ENCODE assay signal across 11 mouse cellular contexts in the genomic region with DNA sequence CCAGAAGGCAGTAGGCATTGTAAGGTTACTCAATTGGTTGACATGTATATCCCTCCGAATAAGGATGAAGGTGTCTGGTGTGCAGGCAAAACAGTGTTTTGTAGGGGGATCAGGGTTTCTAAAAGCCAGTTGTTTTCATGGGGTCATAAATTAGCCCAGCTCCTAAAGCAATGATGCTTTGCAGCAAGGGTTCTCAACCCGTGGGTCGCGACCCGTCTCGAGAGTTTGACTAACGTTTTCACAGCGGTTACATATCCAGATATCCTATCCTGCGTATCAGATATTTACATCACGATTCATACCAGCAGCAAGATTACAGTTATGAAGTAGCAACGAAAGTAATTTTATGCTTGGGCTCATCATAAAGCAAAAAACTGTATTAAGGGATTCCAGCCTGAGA. TPM values are rescaled to one million over a fixed set of nuclear protein-coding genes. Genes with fewer than 3 reads are reported as not detected.
A peak's percentile ranks its signal among the peaks of the same experiment; 100 is the strongest.
DNase-seq lines count a peak whose midpoint lies in the region; ATAC-seq and TF ChIP-seq lines count a peak whose summit lies in the region.
"Had no signal": no experiment of that assay in that cellular context is flagged by ENCODE, and none has a peak within 500 bp of the region (broad histone marks: within the 10 kb centered on the region; RNA-seq: fewer than 3 reads in every experiment).

No protein-coding gene starts in this region.

- DNase-seq in forebrain, postnatal 0 days = no peak
- peak; percentile 24 for DNase-seq in kidney, postnatal 0 days (ENCODE audit: low spot score)
- no peak for DNase-seq in kidney, adult 18-20 months
- no peak for DNase-seq in stomach, postnatal 0 days (ENCODE audit: low spot score)
- no peak for DNase-seq in thymus, postnatal 25 days
- DNase-seq in cerebellum, postnatal 36 days = no peak
- DNase-seq: cerebellum, adult 11-12 months; kidney, adult 8-10 months; liver, embryonic 13.5 days had no signal

- H3K9me3 ChIP-seq in forebrain, postnatal 0 days (ENCODE audit: low read length) = no peaks in the 10 kb centered on the region
- H3K9me3 ChIP-seq in forebrain, embryonic 15.5 days = no peaks in the 10 kb centered on the region
- no peaks in the 10 kb centered on the region for H3K9me3 ChIP-seq in kidney, postnatal 0 days (replicated peaks; ENCODE audit: low read length)
- no peaks in the 10 kb centered on the region for H3K9me3 ChIP-seq in stomach, embryonic 14.5 days (ENCODE audit: control insufficient read depth, low read depth, low read length)
- H3K9me3 ChIP-seq in stomach, postnatal 0 days (ENCODE audit: control insufficient read depth, low read length) = no peaks in the 10 kb centered on the region
- H3K9me3 ChIP-seq: liver, embryonic 13.5 days had no signal

- peaks cover 5% of the 10 kb centered on the region for H3K27me3 ChIP-seq in forebrain, postnatal 0 days (ENCODE audit: insufficient read depth, low read length)
- peaks cover 11% of the 10 kb centered on the region for H3K27me3 ChIP-seq in forebrain, embryonic 15.5 days
- no peaks in the 10 kb centered on the region for H3K27me3 ChIP-seq in kidney, postnatal 0 days (ENCODE audit: insufficient read depth, low read length)
- no peaks in the 10 kb centered on the region for H3K27me3 ChIP-seq in stomach, embryonic 14.5 days (ENCODE audit: control insufficient read depth, insufficient read depth, low read length)
- no peaks in the 10 kb centered on the region for H3K27me3 ChIP-seq in stomach, postnatal 0 days (ENCODE audit: control insufficient read depth, insufficient read depth, low read length)

- no peak for TF ChIP-seq EP300 in stomach, postnatal 0 days (optimal IDR thresholded peaks at IDR 0.05)

- WGBS in forebrain, postnatal 0 days = 74% methylated on average over 11 of the region's 11 CpGs
- 76% methylated on average over 11 of the region's 11 CpGs for WGBS in forebrain, embryonic 15.5 days
- 41% methylated on average over 11 of the region's 11 CpGs for WGBS in kidney, postnatal 0 days
- WGBS in stomach, embryonic 14.5 days = 65% methylated on average over 11 of the region's 11 CpGs
- 66% methylated on average over 11 of the region's 11 CpGs for WGBS in stomach, postnatal 0 days

- no peaks in the 10 kb centered on the region for H3K36me3 ChIP-seq in forebrain, postnatal 0 days (ENCODE audit: insufficient read depth)
- H3K36me3 ChIP-seq in forebrain, embryonic 15.5 days = no peaks in the 10 kb centered on the region
- H3K36me3 ChIP-seq in kidney, postnatal 0 days (ENCODE audit: insufficient read depth, low read length) = no peaks in the 10 kb centered on the region
- H3K36me3 ChIP-seq in stomach, embryonic 14.5 days (ENCODE audit: control insufficient read depth, insufficient read depth, low read length) = no peaks in the 10 kb centered on the region
- no peaks in the 10 kb centered on the region for H3K36me3 ChIP-seq in stomach, postnatal 0 days (ENCODE audit: control insufficient read depth, insufficient read depth, low read length)
- H3K36me3 ChIP-seq: liver, embryonic 13.5 days had no signal

- no peak overlapping the region for H3K9ac ChIP-seq in forebrain, postnatal 0 days
- H3K9ac ChIP-seq in forebrain, embryonic 15.5 days (replicated peaks) = no peak overlapping the region
- H3K9ac ChIP-seq in kidney, postnatal 0 days (ENCODE audit: low read depth, low read length) = no peak overlapping the region
- H3K9ac ChIP-seq in stomach, embryonic 14.5 days (replicated peaks; ENCODE audit: low read depth, low read length) = no peak overlapping the region
- no peak overlapping the region for H3K9ac ChIP-seq in stomach, postnatal 0 days (ENCODE audit: low read length)
- H3K9ac ChIP-seq: liver, embryonic 13.5 days had no signal

- no peak overlapping the region for H3K4me3 ChIP-seq in forebrain, postnatal 0 days (ENCODE audit: low read depth, low read length)
- no peak overlapping the region for H3K4me3 ChIP-seq in forebrain, embryonic 15.5 days
- H3K4me3 ChIP-seq in kidney, postnatal 0 days (replicated peaks; ENCODE audit: low read depth, low read length) = no peak overlapping the region
- no peak overlapping the region for H3K4me3 ChIP-seq in stomach, embryonic 14.5 days (ENCODE audit: low read depth, low read length)
- no peak overlapping the region for H3K4me3 ChIP-seq in stomach, postnatal 0 days (ENCODE audit: low read depth, low read length)

- no peak overlapping the region for H3K27ac ChIP-seq in forebrain, postnatal 0 days (ENCODE audit: low read depth, low read length)
- no peak overlapping the region for H3K27ac ChIP-seq in forebrain, embryonic 15.5 days (replicated peaks)
- no peak overlapping the region for H3K27ac ChIP-seq in kidney, postnatal 0 days
- H3K27ac ChIP-seq in stomach, embryonic 14.5 days (ENCODE audit: low read length) = no peak overlapping the region
- no peak overlapping the region for H3K27ac ChIP-seq in stomach, postnatal 0 days (replicated peaks)
- H3K27ac ChIP-seq: liver, embryonic 13.5 days had no signal

- no peaks in the 10 kb centered on the region for H3K4me1 ChIP-seq in forebrain, postnatal 0 days (ENCODE audit: insufficient read depth)
- H3K4me1 ChIP-seq in forebrain, embryonic 15.5 days = no peaks in the 10 kb centered on the region
- no peaks in the 10 kb centered on the region for H3K4me1 ChIP-seq in kidney, postnatal 0 days (replicated peaks; ENCODE audit: insufficient read depth, low read length)
- no peaks in the 10 kb centered on the region for H3K4me1 ChIP-seq in stomach, embryonic 14.5 days (ENCODE audit: control insufficient read depth, insufficient read depth, low read length)
- no peaks in the 10 kb centered on the region for H3K4me1 ChIP-seq in stomach, postnatal 0 days (replicated peaks; ENCODE audit: control insufficient read depth, insufficient read depth)
- H3K4me1 ChIP-seq: liver, embryonic 13.5 days had no signal

- H3K4me2 ChIP-seq in forebrain, postnatal 0 days (ENCODE audit: low read depth) = peak overlapping the region; percentile 60; the same call in 1 of the 2 replicates
- H3K4me2 ChIP-seq in forebrain, embryonic 15.5 days (replicated peaks) = no peak overlapping the region
- peak overlapping the region; percentile 74 for H3K4me2 ChIP-seq in kidney, postnatal 0 days (ENCODE audit: low read length)
- peak overlapping the region; percentile 63; the same call in 1 of the 2 replicates for H3K4me2 ChIP-seq in stomach, embryonic 14.5 days (replicated peaks; ENCODE audit: low read depth, low read length)
- H3K4me2 ChIP-seq in stomach, postnatal 0 days (replicated peaks; ENCODE audit: low read depth) = no peak overlapping the region

- ATAC-seq in forebrain, postnatal 0 days = no peak
- no peak for ATAC-seq in forebrain, embryonic 15.5 days (replicated peaks)
- no peak for ATAC-seq in kidney, postnatal 0 days (replicated peaks; ENCODE audit: low FRiP score, low read depth)
- no peak for ATAC-seq in stomach, embryonic 14.5 days (ENCODE audit: insufficient number of reproducible peaks, insufficient read depth, low FRiP score, low read depth)
- no peak for ATAC-seq in stomach, postnatal 0 days (ENCODE audit: low FRiP score, low TSS enrichment)

- TF ChIP-seq CTCF in forebrain, postnatal 0 days (IDR thresholded peaks at IDR 0.05; ENCODE audit: low read depth) = no peak
- no peak for TF ChIP-seq CTCF in kidney, postnatal 0 days (IDR thresholded peaks at IDR 0.05; ENCODE audit: low read depth)
- TF ChIP-seq CTCF in stomach, postnatal 0 days (IDR thresholded peaks at IDR 0.05; ENCODE audit: low read depth) = no peak

RNA-seq across cellular contexts. Expression of a gene that starts 19.9 kb away (rescaled TPM):
- total RNA-seq in forebrain, postnatal 0 days (2014; rRNA removed) = 38.6 and 70.0 TPM in 2 replicates
- polyA plus RNA-seq in forebrain, postnatal 0 days (2015; fragmentation: Nextera tagmentation; extraction: Ambion mirVana) = 71.3 and 76.9 TPM in 2 replicates
- polyA plus RNA-seq in forebrain, embryonic 15.5 days (2015; fragmentation: Nextera tagmentation; extraction: Ambion mirVana) = 82.1 and 83.8 TPM in 2 replicates
- polyA plus RNA-seq in kidney, postnatal 0 days (2015; fragmentation: Nextera tagmentation; extraction: Ambion mirVana) = 77.6 and 77.8 TPM in 2 replicates
- polyA plus RNA-seq in stomach, embryonic 14.5 days (2014; fragmentation: Nextera tagmentation; extraction: Ambion mirVana) = 74.1 and 74.9 TPM in 2 replicates
- polyA plus RNA-seq in stomach, postnatal 0 days (2015; fragmentation: Nextera tagmentation; extraction: Ambion mirVana) = 54.7 TPM in 2 replicates

Comparison
In these comparisons a context has a peak if more than half of its experiments do, and no peak if none do; other contexts are left out.
1. H3K4me2 ChIP-seq: peak in forebrain, postnatal 0 days (single experiment), kidney, postnatal 0 days (single experiment) and stomach, embryonic 14.5 days (single experiment); none in forebrain, embryonic 15.5 days (single experiment) and stomach, postnatal 0 days (single experiment).